Mouse (Mus musculus) liver, embryonic 14.5 days (tissue): ENCODE measurements at regions not wholly inside any gene's neighbourhood (a gene's known extent, or its start where the extent isn't known, plus 50 kb on each side); places are given as distances from the start of the nearest gene placed in this dataset.

Experiments
- ATAC-seq: fragments of 200-750 bp; cut with Nextera tagmentation; 2 replicates; pipeline ENCODE4 v1.8.0; 2017; ENCODE audit warnings: moderate number of reproducible peaks, mild to moderate bottlenecking, moderate library complexity; ENCODE audit not compliant: insufficient read depth
- DNase-seq, 3 experiments: peaks; one replicate each; pipeline ENCODE4 v3.0.0-alpha.2; 2012 to 2013; ENCODE audit warnings: low read depth in 3 of 3, low spot score in 3 of 3
- H3K27ac ChIP-seq: fragments of 300-500 bp; sonication (generic); 2 replicates; pipeline ENCODE4 v1.5.1; 2014; ENCODE audit warnings: moderate library complexity, mild to moderate bottlenecking, control low read depth, inconsistent platforms
- H3K27me3 ChIP-seq: fragments of 300-500 bp; sonication (generic); 2 replicates; pipeline ENCODE4 v1.6.1; 2014; ENCODE audit warnings: mild to moderate bottlenecking, low read length, moderate library complexity; ENCODE audit not compliant: control insufficient read depth, insufficient read depth
- H3K36me3 ChIP-seq: fragments of 300-500 bp; sonication (generic); replicated peaks from 2 replicates; pipeline ENCODE4 v1.6.1; 2014; ENCODE audit warnings: low read depth; ENCODE audit not compliant: control insufficient read depth, insufficient read depth
- H3K4me1 ChIP-seq, 2 experiments: fragments of 200-500 bp in 1 of 2; fragments of 300-500 bp in 1 of 2; sonication (generic) in 1 of 2; replicated peaks; 2 replicates each; pipeline ENCODE4 v1.6.1; 2012 to 2014; ENCODE audit warnings: antibody characterized with exemption in 1 of 2, inconsistent platforms in 1 of 2, low read length in 1 of 2; ENCODE audit not compliant: control insufficient read depth in 2 of 2, insufficient read depth in 2 of 2
- H3K4me2 ChIP-seq: fragments of 300-500 bp; sonication (generic); 2 replicates; pipeline ENCODE4 v1.6.1; 2014; ENCODE audit warnings: low read depth, mild to moderate bottlenecking, control low read depth, moderate library complexity
- H3K4me3 ChIP-seq, 2 experiments: fragments of 200-500 bp in 1 of 2; fragments of 300-500 bp in 1 of 2; sonication (generic) in 1 of 2; 2 replicates each; pipeline ENCODE4 v1.5.1; 2012 to 2014; ENCODE audit warnings: low read depth in 2 of 2, low read length in 2 of 2, mild to moderate bottlenecking in 2 of 2, control low read depth in 1 of 2, inconsistent platforms in 1 of 2, moderate library complexity in 1 of 2; ENCODE audit not compliant: insufficient read depth in 1 of 2
- H3K9ac ChIP-seq: fragments of 300-500 bp; sonication (generic); replicated peaks from 2 replicates; pipeline ENCODE4 v1.6.1; 2014; ENCODE audit warnings: mild to moderate bottlenecking, control low read depth, moderate library complexity
- H3K9me3 ChIP-seq: fragments of 300-500 bp; sonication (generic); 2 replicates; pipeline ENCODE4 v1.6.1; 2016; ENCODE audit warnings: low read length, mixed read lengths; ENCODE audit not compliant: control insufficient read depth
- CTCF ChIP-seq: IDR thresholded peaks from 2 replicates; pipeline ENCODE4 v1.5.1; 2016; ENCODE audit warnings: antibody characterized with exemption, low read depth, control low read depth
- EP300 ChIP-seq: IDR thresholded peaks from 2 replicates; pipeline ENCODE4 v1.6.1; 2016; ENCODE audit warnings: antibody characterized with exemption, low read depth
- WGBS: fragments of 180-500 bp; shearing (Covaris S2); extraction: QIAGEN DNeasy Blood & Tissue Kit; methylation state at CpG from one replicate; pipeline ENCODE4 v1.1.7; 2014; ENCODE audit not compliant: insufficient replicate concordance; 5-methylcytosine and 5-hydroxymethylcytosine counted together

- H3K9ac ChIP-seq: no peak overlapping the region
- 73% methylated on average over 10 of the region's 10 CpGs for whole genome bisulfite sequencing
- TF ChIP-seq EP300: no peak
- TF ChIP-seq CTCF: no peak
- no peaks in the 10 kb centered on the region for H3K27me3 ChIP-seq
- no peak for DNase-seq
- H3K4me2 ChIP-seq: no peak overlapping the region
- no peaks in the 10 kb centered on the region for H3K36me3 ChIP-seq
- H3K9me3 ChIP-seq: no peaks in the 10 kb centered on the region
- no peaks in the 10 kb centered on the region for H3K4me1 ChIP-seq
- H3K27ac ChIP-seq: no peak overlapping the region
- H3K4me3 ChIP-seq: no peak overlapping the region
- ATAC-seq: no peak
These were observed 507.2 kb downstream of the Ccdc171 start for GRCm38 (mm10) chr4:84032505-84032904.

GRCm38 (mm10) chr4:84035347-84035746 is 510.0 kb downstream of the Ccdc171 start:
- H3K4me2 ChIP-seq: no peak overlapping the region
- no peaks in the 10 kb centered on the region for H3K9me3 ChIP-seq
- H3K4me1 ChIP-seq: no peaks in the 10 kb centered on the region
- no peaks in the 10 kb centered on the region for H3K36me3 ChIP-seq
- H3K27ac ChIP-seq: no peak overlapping the region
- ATAC-seq: no peak
- no peak overlapping the region for H3K9ac ChIP-seq
- no peak overlapping the region for H3K4me3 ChIP-seq
- WGBS: 65% methylated on average over 1 of the region's 1 CpGs
- DNase-seq: no peak
- TF ChIP-seq EP300: no peak
- no peak for TF ChIP-seq CTCF
- no peaks in the 10 kb centered on the region for H3K27me3 ChIP-seq

GRCm38 (mm10) chr4:84037535-84037934 is 512.2 kb downstream of the Ccdc171 start:
- Histone ChIP-seq H3K9ac (no peak overlapping the region), H3K27me3 (no peaks in the 10 kb centered on the region), H3K4me3 (no peak overlapping the region), H3K4me1 (no peaks in the 10 kb centered on the region), H3K9me3 (no peaks in the 10 kb centered on the region), H3K27ac (no peak overlapping the region), H3K36me3 (no peaks in the 10 kb centered on the region), H3K4me2 (no peak overlapping the region)
- 46% methylated on average over 3 of the region's 3 CpGs for WGBS
- DNase-seq: no peak
- TF ChIP-seq EP300 (no peak), CTCF (no peak)
- no peak for ATAC-seq

- no peak for TF ChIP-seq EP300
- TF ChIP-seq CTCF: no peak
- Histone ChIP-seq H3K36me3 (no peaks in the 10 kb centered on the region), H3K4me1 (no peaks in the 10 kb centered on the region), H3K9me3 (no peaks in the 10 kb centered on the region), H3K27ac (no peak overlapping the region), H3K4me2 (no peak overlapping the region), H3K27me3 (no peaks in the 10 kb centered on the region), H3K4me3 (no peak overlapping the region), H3K9ac (no peak overlapping the region)
- ATAC-seq (no peak), DNase-seq (no peak)
- 66% methylated on average over 6 of the region's 6 CpGs for WGBS
These were observed 524.9 kb downstream of the Ccdc171 start for GRCm38 (mm10) chr4:84050243-84050642.

- Histone ChIP-seq H3K27me3 (no peaks in the 10 kb centered on the region), H3K36me3 (no peaks in the 10 kb centered on the region), H3K9ac (no peak overlapping the region), H3K27ac (no peak overlapping the region), H3K9me3 (no peaks in the 10 kb centered on the region), H3K4me2 (no peak overlapping the region), H3K4me1 (no peaks in the 10 kb centered on the region), H3K4me3 (no peak overlapping the region)
- no peak for DNase-seq
- 55% methylated on average over 6 of the region's 6 CpGs for WGBS
- ATAC-seq: no peak
- no peak for TF ChIP-seq CTCF
- TF ChIP-seq EP300: no peak
These were observed 531.6 kb downstream of the Ccdc171 start for GRCm38 (mm10) chr4:84056863-84057502.
